Comparison of ENCODE assay signal across 10 mouse cellular contexts in the genomic region with DNA sequence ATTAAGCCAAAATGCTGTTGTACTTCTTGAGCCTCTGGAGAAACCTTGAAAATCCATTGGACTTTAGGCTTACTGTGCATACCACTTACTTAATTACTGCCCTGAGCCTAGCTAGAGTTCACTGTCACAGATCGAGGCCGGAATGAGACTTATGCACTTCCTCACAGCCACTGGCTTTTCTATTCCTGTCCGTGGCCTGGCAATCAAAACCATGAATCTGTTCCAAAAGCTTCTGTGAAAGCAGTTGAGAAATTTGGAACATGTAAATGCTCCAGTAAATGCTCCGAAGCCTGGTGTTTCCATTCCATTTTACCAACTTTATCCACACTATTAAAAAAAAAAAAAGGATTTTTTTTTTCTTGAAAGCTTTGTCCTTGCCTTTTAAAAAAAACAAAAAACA. TPM values are rescaled to one million over a fixed set of nuclear protein-coding genes. Genes with fewer than 3 reads are reported as not detected.
DNase-seq lines count a peak whose midpoint lies in the region; ATAC-seq and TF ChIP-seq lines count a peak whose summit lies in the region.
"Had no signal": no experiment of that assay in that cellular context is flagged by ENCODE, and none has a peak within 500 bp of the region (broad histone marks: within the 10 kb centered on the region; RNA-seq: fewer than 3 reads in every experiment).

No protein-coding gene starts in this region.

- no peak for TF ChIP-seq POLR2A in limb, embryonic 14.5 days (IDR thresholded peaks at IDR 0.05; ENCODE audit: borderline replicate concordance, extremely low read depth, insufficient read depth, insufficient read length)

- H3K36me3 ChIP-seq in limb, embryonic 14.5 days (ENCODE audit: control insufficient read depth, insufficient read depth, low read length), result peaks cover 4% of the 10 kb centered on the region; the same call in 1 of the 2 replicates
- H3K36me3 ChIP-seq in limb, embryonic 10.5 days, result peaks cover 14% of the 10 kb centered on the region; the same call in 1 of the 2 replicates

- no peaks in the 10 kb centered on the region for H3K9me3 ChIP-seq in limb, embryonic 14.5 days (ENCODE audit: control insufficient read depth, low read length)
- H3K9me3 ChIP-seq in limb, embryonic 10.5 days (replicated peaks), result no peaks in the 10 kb centered on the region

- H3K4me3 ChIP-seq in limb, embryonic 14.5 days (replicated peaks; ENCODE audit: low read length), result no peak overlapping the region
- no peak overlapping the region for H3K4me3 ChIP-seq in limb, embryonic 10.5 days

- intact Hi-C loops in gastrocnemius, postnatal 14 days (cut with DNase I; ENCODE audit: low total_unique reads), result loop anchor here (5.0 kb wide), 1 partner anchor 37 kb away; no protein-coding TSS in a partner anchor

- peak; percentile 65 for DNase-seq in adrenal gland, postnatal 10 days
- no peak for DNase-seq in adrenal gland, postnatal 4 days (ENCODE audit: low spot score in 2 of 2)
- peak; percentile 8 for DNase-seq in limb, embryonic 14.5 days (ENCODE audit: low spot score)
- no peak for DNase-seq in limb, embryonic 10.5 days (ENCODE audit: low spot score)
- peak; percentile 58 for DNase-seq in gastrocnemius, postnatal 14 days
- DNase-seq in lung, postnatal 10 days, result peak; percentile 65
- no peak for DNase-seq in frontal cortex, postnatal 14 days (ENCODE audit: low spot score in 2 of 2)

- H3K4me1 ChIP-seq in limb, embryonic 14.5 days (ENCODE audit: control insufficient read depth, insufficient read depth, low read length), result no peaks in the 10 kb centered on the region
- H3K4me1 ChIP-seq in limb, embryonic 10.5 days, result no peaks in the 10 kb centered on the region

- no peak overlapping the region for H3K4me2 ChIP-seq in limb, embryonic 14.5 days (replicated peaks; ENCODE audit: low read depth, low read length, severe bottlenecking)

- 0 out of 2 replicates have a peak overlapping the region, but pooled peaks have one; percentile 21 for H3K27ac ChIP-seq in limb, embryonic 14.5 days (replicated peaks; ENCODE audit: low read depth, low read length)
- H3K27ac ChIP-seq in limb, embryonic 10.5 days, result no peak overlapping the region

- no peak overlapping the region for H3K9ac ChIP-seq in limb, embryonic 14.5 days (ENCODE audit: low read depth, low read length, severe bottlenecking)

- no peaks in the 10 kb centered on the region for H3K27me3 ChIP-seq in limb, embryonic 14.5 days (ENCODE audit: control insufficient read depth, insufficient read depth, low read length)
- H3K27me3 ChIP-seq in limb, embryonic 10.5 days (ENCODE audit: low read depth, poor library complexity, severe bottlenecking), result no peaks in the 10 kb centered on the region

- ATAC-seq in limb, embryonic 14.5 days (ENCODE audit: low FRiP score, low read depth), result no peak
- no peak for ATAC-seq in megakaryocyte, adult 5-6 weeks (ENCODE audit: poor library complexity, severe bottlenecking)

- 68% methylated on average over 4 of the region's 4 CpGs for WGBS in limb, embryonic 14.5 days
- 95% methylated on average over 4 of the region's 4 CpGs for WGBS in limb, embryonic 10.5 days

RNA-seq across cellular contexts. Expression of a gene that starts 29.8 kb away (rescaled TPM):
- 10 to 100 TPM; 54.7 to 63.1 TPM for total RNA-seq in adrenal gland, postnatal 10 days (2021)
- 10 to 100 TPM; 91.7 to 92.3 TPM for total RNA-seq in adrenal gland, postnatal 4 days (2021)
- polyA plus RNA-seq in limb, embryonic 14.5 days (2012; rRNA removed), result 100 and 143 TPM in 2 replicates
- 42.7 and 74.3 TPM in 2 replicates for polyA plus RNA-seq in limb, embryonic 14.5 days (2014; fragmentation: Nextera tagmentation; extraction: Ambion mirVana)
- polyA plus RNA-seq in limb, embryonic 10.5 days (2016; fragmentation: Nextera tagmentation; extraction: Ambion mirVana), result 15.2 and 15.3 TPM in 2 replicates
- total RNA-seq in gastrocnemius, postnatal 14 days (2021), result 10 to 100 TPM; 24.5 to 28.6 TPM
- total RNA-seq in megakaryocyte, adult 5-6 weeks (2015), result 33.1 and 33.6 TPM in 2 replicates
- total RNA-seq in megakaryocyte, adult 5-6 weeks (2017), result 22.8 and 24.6 TPM in 2 replicates

RNA-seq across cellular contexts. Expression of a gene that starts 57.3 kb away (rescaled TPM):
- not detected for total RNA-seq in adrenal gland, postnatal 10 days (2021)
- under 1 TPM in 1 of 2 experiments, not detected in 1; 0.73 TPM for total RNA-seq in adrenal gland, postnatal 4 days (2021)
- polyA plus RNA-seq in limb, embryonic 14.5 days (2012; rRNA removed), result not detected in 2 replicates
- polyA plus RNA-seq in limb, embryonic 14.5 days (2014; fragmentation: Nextera tagmentation; extraction: Ambion mirVana), result 58.2 and 63.5 TPM in 2 replicates
- polyA plus RNA-seq in limb, embryonic 10.5 days (2016; fragmentation: Nextera tagmentation; extraction: Ambion mirVana), result 24.9 and 26.2 TPM in 2 replicates
- not detected for total RNA-seq in gastrocnemius, postnatal 14 days (2021)
- total RNA-seq in megakaryocyte, adult 5-6 weeks (2015), result not detected in 2 replicates
- total RNA-seq in megakaryocyte, adult 5-6 weeks (2017), result not detected in 2 replicates
- total RNA-seq: gastrocnemius, postnatal 36 days; layer of hippocampus, postnatal 25 days had no signal

Comparison
In these comparisons a context has a peak if more than half of its experiments do, and no peak if none do; other contexts are left out.
1. DNase-seq: peak in adrenal gland, postnatal 10 days (single experiment), limb, embryonic 14.5 days (single experiment), gastrocnemius, postnatal 14 days (single experiment) and lung, postnatal 10 days (single experiment); none in adrenal gland, postnatal 4 days (0 of 2), limb, embryonic 10.5 days (single experiment) and frontal cortex, postnatal 14 days (0 of 2).